Mouse (Mus musculus) testis, adult 2 months (tissue): ENCODE results near the gene Dapk2.

Source experiments
- CTCF ChIP-seq: fragments of 200-500 bp; IDR thresholded peaks from 2 replicates; pipeline ENCODE4 v1.5.1; 2012; ENCODE audit warnings: low read depth, mild to moderate bottlenecking, inconsistent platforms, low read length, moderate library complexity; ENCODE audit not compliant: control insufficient read depth, insufficient read depth, insufficient replicate concordance
- POLR2A ChIP-seq: fragments of 200-500 bp; IDR thresholded peaks from 2 replicates; pipeline ENCODE4 v1.6.1; 2012; ENCODE audit warnings: low read depth, mild to moderate bottlenecking, inconsistent platforms, low read length, moderate library complexity; ENCODE audit not compliant: control insufficient read depth

DNA sequence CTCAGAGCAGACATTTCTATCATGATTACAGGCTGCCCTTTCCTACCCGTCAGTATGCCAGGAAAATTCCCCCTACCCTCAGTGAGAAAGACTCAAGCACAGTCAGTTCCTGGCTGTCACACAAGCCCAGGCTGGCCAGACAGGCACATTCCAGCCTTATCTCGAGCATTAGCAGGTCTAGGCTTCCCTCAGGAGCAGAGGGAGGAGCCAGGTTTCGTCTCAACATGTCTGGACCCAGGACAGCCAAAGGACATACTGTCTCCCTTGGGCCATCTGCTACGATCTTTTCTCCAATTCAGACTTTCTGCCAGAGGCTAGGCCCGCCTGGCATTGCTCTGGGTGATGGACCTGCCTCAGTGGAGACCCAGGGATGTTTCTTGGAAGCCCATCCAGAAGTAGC, 48.8 kb downstream of the Dapk2 start:
- no peak for TF ChIP-seq CTCF
- TF ChIP-seq POLR2A, result no peak
